Mouse (Mus musculus) retina, embryonic 14.5 days (tissue): ENCODE measurements around the gene Henmt1.

Source experiments
- DNase-seq: peaks from one replicate; pipeline ENCODE4 v3.0.0-alpha.2; 2015; ENCODE audit warnings: low spot score

Gene Henmt1

GRCm38 (mm10) chr3:108940001-108940633 lies 444 bp downstream of the Henmt1 start, which contains the start of gene Gm9857:
Gene Gm9857 (minus strand): TSS chr3:108940445.
- DNase-seq, result peak; percentile 25

GRCm38 (mm10) chr3:108940996-108941395 lies 1.3 kb downstream of the Henmt1 start:
- no peak for DNase-seq

- DNase-seq, result no peak
Measured at GRCm38 (mm10) chr3:108957976-108958375, 18.3 kb downstream of the Henmt1 start.

GRCm38 (mm10) chr3:108959680-108960295 lies 20.1 kb downstream of the Henmt1 start:
- DNase-seq, result no peak

- DNase-seq, result peak; percentile 40
Measured at GRCm38 (mm10) chr3:108961226-108961625, 21.6 kb downstream of the Henmt1 start.

- peak; percentile 20 for DNase-seq
Measured at GRCm38 (mm10) chr3:108961655-108962054, 22.0 kb downstream of the Henmt1 start.

GRCm38 (mm10) chr3:108963278-108963677 lies 23.6 kb downstream of the Henmt1 start:
- no peak for DNase-seq

- DNase-seq, result no peak
Measured at GRCm38 (mm10) chr3:108963776-108964175, 24.1 kb downstream of the Henmt1 start.

GRCm38 (mm10) chr3:108964361-108965044 lies 24.8 kb downstream of the Henmt1 start:
- no peak for DNase-seq

GRCm38 (mm10) chr3:108966051-108966450 lies 26.4 kb downstream of the Henmt1 start:
- DNase-seq, result no peak

GRCm38 (mm10) chr3:108973980-108974660 lies 34.4 kb downstream of the Henmt1 start:
- no peak for DNase-seq

GRCm38 (mm10) chr3:108974920-108975485 lies 35.3 kb downstream of the Henmt1 start:
- DNase-seq, result no peak

- no peak for DNase-seq
Measured at GRCm38 (mm10) chr3:108977340-108978030, 37.8 kb downstream of the Henmt1 start.

GRCm38 (mm10) chr3:108981946-108982345 lies 42.3 kb downstream of the Henmt1 start:
- no peak for DNase-seq

GRCm38 (mm10) chr3:108983989-108984388 lies 44.3 kb downstream of the Henmt1 start:
- no peak for DNase-seq

- peak; percentile 28 for DNase-seq
Measured at GRCm38 (mm10) chr3:108986534-108986933, 46.9 kb downstream of the Henmt1 start.

- DNase-seq, result peak; percentile 8
Measured at GRCm38 (mm10) chr3:108987009-108987659, 47.5 kb downstream of the Henmt1 start.

GRCm38 (mm10) chr3:108989971-108990548 lies 50.4 kb downstream of the Henmt1 start:
- no peak for DNase-seq

GRCm38 (mm10) chr3:108994477-108994876 lies 54.8 kb downstream of the Henmt1 start:
- no peak for DNase-seq

GRCm38 (mm10) chr3:108995379-108995778 lies 55.7 kb downstream of the Henmt1 start:
- no peak for DNase-seq

- DNase-seq, result no peak
Measured at GRCm38 (mm10) chr3:108997284-108997683, 57.6 kb downstream of the Henmt1 start.
